Mouse (Mus musculus): ENCODE measurements at regions not wholly inside any gene's neighbourhood (a gene's known extent, or its start where the extent isn't known, plus 50 kb on each side); places are given as distances from the start of the nearest gene placed in this dataset.

GRCm38 (mm10) chr10:8944586-8944985, 58.7 kb upstream of the Sash1 start:
- no peak for DNase-seq (ENCODE audit: low spot score)

- DNase-seq (ENCODE audit: low spot score) = no peak
Observed at GRCm38 (mm10) chr10:8943698-8944097, 57.8 kb upstream of the Sash1 start.

GRCm38 (mm10) chr10:8942967-8943471, 57.1 kb upstream of the Sash1 start:
- DNase-seq (ENCODE audit: low spot score) = no peak

GRCm38 (mm10) chr10:8936369-8936768, 50.5 kb upstream of the Sash1 start:
- no peak for DNase-seq (ENCODE audit: low spot score)

All from retina, embryonic 14.5 days (tissue).